Mouse (Mus musculus): ENCODE data around the gene Nrxn1.

Nrxn1 gene

DNA sequence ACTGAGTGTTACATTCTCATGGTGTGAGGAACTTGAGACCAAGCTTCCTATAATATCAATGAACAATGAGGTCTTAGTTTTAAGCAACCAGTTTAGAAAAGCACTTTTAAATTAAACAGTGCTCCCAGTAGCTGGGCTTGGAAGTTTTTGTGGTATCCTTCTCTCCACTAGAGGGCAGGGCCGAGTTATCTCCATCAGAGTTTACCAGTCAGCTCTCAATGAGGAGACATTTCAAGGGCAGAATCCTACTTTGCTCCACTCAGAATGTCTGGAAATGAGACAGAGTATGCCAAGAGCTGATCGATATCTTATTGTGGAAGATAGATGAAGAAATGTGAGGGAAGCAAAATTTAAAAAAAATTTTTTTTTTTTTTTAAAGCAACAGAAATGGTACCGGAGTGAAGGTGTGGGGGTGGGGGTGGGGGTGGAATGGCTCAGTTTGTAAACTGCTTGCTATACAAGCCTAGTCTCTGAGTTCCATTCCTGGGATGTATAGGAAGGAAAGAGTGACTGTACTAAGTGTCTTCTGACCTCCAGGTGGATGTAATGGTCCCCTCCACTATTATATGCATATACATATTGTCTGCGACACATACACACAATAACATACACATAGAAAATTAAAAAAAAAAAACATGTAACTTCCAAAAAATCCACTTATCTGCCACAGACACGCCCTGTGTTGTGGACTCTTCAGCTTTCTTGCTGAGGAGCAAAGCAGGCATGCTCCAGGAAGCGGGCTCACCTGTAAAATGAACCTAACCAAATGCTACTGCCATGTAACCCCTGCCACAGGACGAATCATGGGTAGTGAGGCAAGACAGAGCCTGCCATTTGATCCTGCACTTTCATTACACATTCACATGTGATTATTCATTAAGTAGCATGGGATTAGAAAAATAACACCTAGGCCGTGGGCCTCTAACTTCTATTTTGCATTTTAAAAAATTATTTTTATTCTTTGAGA lies 283.4 kb downstream of the Nrxn1 start:
- DNase-seq (ENCODE audit: low spot score), result peak; percentile 83

DNA sequence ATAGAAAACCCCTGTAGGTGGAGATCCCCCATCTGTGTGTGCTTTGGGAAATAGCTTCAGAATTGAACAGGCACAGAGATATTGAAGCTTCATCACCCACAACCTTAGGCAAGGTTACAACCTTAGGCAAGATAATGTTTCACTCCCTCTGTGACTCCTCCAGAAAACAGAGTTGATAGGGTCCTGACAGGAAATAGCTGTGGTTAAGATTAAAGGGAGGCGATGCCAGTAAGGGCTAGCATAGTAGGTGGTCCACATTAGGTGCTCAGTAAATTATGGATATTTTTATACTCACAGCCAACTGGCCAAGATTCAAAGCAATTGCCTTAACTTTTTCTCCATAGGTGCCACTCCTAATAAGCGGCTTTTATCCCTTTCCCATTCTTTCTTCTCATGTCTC lies 284.6 kb downstream of the Nrxn1 start:
- DNase-seq (ENCODE audit: low spot score), result no peak

DNA sequence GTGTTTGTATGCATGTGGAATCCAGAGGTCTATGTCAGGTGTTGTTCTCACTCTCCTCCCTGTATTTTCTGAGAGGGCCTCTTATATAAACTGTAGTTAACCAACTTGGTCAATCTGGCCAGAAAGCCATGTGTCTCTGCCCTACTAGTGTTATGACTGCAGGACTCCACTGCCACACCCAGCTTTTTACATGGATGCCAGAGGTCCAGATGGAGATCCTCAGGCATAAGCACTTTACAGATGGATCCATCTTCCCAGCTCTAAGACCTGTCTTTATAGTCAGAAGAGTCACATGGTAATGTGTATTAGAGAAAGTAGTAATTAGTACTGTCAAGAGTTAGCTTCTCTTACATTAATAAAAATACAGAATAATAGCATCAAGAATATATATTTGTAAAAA lies 285.7 kb downstream of the Nrxn1 start:
- DNase-seq (ENCODE audit: low spot score), result no peak

- no peak for DNase-seq (ENCODE audit: low spot score)
These were observed 294.2 kb downstream of the Nrxn1 start for GRCm38 (mm10) chr17:90798689-90799088.

GRCm38 (mm10) chr17:90797659-90798288 lies 295.1 kb downstream of the Nrxn1 start:
- no peak for DNase-seq (ENCODE audit: low spot score)

- DNase-seq (ENCODE audit: low spot score), result no peak
These were observed 295.9 kb downstream of the Nrxn1 start for GRCm38 (mm10) chr17:90796974-90797373.

GRCm38 (mm10) chr17:90788491-90789127 lies 304.3 kb downstream of the Nrxn1 start:
- no peak for DNase-seq (ENCODE audit: low spot score)

- DNase-seq (ENCODE audit: low spot score), result no peak
These were observed 304.8 kb downstream of the Nrxn1 start for GRCm38 (mm10) chr17:90788040-90788439.

- DNase-seq (ENCODE audit: low spot score), result no peak
These were observed 305.6 kb downstream of the Nrxn1 start for GRCm38 (mm10) chr17:90787121-90787788.

DNA sequence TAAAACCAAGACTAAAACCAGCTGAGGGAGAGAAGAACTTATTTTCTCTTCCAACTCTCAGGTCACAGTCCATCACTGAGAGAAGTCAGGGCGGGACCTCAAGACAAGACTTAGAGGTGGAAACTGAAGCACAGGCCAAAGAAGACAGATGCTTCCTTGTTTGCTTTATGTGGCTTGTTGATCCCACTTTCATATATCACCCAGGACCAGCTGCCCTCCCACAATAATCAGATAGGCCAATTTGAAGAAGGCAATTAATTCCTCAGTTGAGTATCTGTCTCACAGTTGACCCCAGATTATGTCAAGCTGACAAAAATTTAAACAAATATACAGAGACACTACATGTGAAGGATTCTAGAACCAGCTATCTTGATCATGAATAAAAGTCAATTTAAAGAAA lies 312.4 kb downstream of the Nrxn1 start:
- no peak for DNase-seq (ENCODE audit: low spot score)

DNA sequence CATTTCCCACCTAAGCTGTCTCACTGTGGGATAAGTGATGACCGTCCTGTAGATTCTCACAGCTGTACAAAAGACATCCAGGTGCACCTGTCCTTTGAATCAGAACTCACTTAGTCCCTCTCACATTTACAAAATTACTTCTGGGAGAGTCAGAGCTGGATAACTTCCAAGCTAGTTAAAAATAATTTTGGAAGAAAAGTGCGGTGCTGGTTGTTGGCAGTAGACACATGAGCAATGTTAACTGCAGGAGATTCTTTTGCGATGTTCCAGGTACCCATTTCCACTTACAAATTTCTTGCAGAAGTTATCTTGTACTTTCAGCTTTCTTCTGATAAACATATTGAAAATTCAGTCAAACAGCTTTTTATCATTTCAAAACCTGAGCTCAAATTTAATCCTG lies 317.5 kb downstream of the Nrxn1 start:
- no peak for DNase-seq (ENCODE audit: low spot score)

- DNase-seq (ENCODE audit: low spot score), result peak; percentile 12
These were observed 319.6 kb downstream of the Nrxn1 start for GRCm38 (mm10) chr17:90773233-90773632.

DNA sequence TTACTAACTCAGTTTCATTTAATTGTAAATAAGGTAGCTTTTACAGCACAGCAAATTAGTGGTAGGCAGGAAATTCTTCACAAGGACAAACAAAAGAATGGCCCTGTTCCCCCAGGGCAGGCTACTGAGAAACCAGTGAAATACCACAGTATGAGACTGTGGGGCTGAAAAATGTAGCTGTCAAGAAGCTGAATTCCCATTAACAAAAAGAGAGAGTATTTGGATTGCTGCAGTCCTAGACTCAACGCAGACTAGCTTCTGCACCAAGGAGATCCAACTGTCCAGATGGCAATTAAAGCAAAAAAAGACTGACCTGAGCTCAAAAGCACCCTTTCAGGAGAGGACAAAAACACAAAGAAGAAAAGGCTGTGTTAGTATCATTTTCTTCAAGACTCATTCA lies 324.7 kb downstream of the Nrxn1 start:
- no peak for DNase-seq (ENCODE audit: low spot score)

DNA sequence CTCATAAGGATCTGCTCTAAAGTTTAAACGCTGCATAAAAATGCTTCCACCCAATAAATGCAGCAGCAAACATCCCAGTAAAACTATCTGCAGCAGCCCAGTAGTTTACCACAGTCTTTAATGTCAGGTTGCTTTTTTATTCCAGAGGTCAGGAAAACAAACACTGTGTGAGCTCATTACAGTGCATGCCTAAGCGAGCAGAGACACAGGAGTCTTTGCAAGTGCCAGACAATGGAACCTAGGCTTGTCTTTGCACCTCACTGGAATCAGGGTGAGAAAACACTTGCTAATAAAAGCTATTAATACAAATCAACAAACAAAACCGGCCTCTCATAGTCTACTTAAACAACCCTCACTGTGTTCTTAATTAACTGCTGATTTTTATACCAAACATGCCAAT lies 365.7 kb downstream of the Nrxn1 start:
- DNase-seq (ENCODE audit: low spot score), result peak; percentile 33

DNA sequence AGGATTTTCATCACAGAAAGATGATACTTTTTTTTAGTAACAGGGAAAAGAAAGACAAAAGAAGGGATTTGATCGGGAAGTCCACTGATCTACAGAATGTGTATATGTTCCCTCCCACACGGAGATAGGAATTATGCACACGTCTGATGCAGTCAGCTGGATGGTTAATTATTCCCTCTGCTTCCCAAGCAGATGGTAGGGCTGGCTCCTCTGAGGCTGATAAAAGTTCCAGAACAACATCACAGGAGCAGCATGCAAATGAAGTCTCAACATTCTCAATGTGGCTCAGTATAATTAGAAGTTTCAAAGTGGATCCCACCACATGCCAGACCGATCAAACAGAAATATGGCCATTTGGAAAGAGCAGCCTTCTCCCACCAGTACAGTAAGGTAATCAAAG lies 388.1 kb downstream of the Nrxn1 start:
- DNase-seq (ENCODE audit: low spot score), result no peak

DNA sequence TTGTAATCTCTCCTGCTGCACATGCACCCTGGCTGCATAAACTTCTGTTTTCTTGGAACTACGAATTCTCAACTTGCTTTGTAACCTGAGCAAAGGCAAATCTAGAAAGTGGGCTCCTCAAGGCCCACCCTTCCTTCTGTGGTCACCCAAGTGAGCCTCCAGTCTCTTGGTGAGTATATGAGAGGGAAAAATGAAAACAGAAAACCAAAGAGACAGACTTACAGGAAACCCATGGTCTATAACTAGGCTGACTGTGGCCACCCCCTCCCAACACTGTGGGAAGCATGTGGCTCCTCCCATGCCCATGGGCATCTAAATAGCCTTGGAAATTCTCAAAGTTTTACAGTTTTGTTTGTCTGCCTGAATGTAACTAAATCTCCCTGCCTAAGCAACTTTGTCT lies 390.2 kb downstream of the Nrxn1 start:
- DNase-seq (ENCODE audit: low spot score), result no peak

GRCm38 (mm10) chr17:90696071-90696800 lies 396.6 kb downstream of the Nrxn1 start:
- DNase-seq (ENCODE audit: low spot score), result peak; percentile 63

- DNase-seq (ENCODE audit: low spot score), result no peak
These were observed 397.7 kb downstream of the Nrxn1 start for GRCm38 (mm10) chr17:90695086-90695584.

DNA sequence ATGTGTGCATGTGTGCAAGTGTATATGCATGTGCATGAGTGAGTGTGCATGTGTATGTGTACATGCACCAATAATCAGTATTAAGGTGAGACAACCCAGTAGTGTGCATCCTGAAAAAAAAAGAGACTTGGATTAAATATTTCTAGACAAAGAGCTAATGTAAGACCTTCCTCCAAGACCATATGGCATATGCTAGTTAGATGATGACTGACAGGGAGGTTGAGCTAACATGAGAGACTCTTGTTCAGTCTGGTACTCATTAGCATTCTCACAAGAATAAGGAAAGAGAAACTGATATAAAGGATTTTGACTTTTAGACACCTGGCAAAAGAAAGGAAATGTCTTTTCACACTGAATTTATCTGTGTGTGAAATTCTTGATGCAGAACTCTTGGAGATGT lies 408.7 kb downstream of the Nrxn1 start:
- no peak for DNase-seq (ENCODE audit: low spot score)

- no peak for DNase-seq (ENCODE audit: low spot score)
These were observed 411.9 kb downstream of the Nrxn1 start for GRCm38 (mm10) chr17:90681019-90681418.

DNA sequence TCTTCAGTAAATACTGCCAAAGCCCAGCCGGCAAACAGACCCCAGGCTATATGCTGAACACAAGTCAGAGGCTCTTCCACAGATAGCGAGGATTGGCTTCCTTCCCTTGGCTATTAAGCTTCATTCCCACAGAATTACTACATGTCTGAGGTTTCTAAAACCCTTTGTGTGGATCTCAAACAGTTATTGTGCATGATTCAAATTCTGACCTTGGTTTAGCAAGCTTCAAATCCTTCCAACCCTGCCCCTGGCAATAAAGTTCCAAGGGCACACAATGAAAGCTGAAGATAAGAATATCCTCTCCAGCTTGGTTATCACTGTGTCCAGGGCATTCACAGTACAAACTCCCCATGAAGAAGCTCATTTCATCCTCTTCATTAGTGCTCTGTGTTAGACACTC lies 416.2 kb downstream of the Nrxn1 start:
- no peak for DNase-seq (ENCODE audit: low spot score)
